Mouse (Mus musculus): ENCODE measurements around the gene Ephb1. TPM values are rescaled to one million over a fixed set of nuclear protein-coding genes. Genes with fewer than 3 reads are reported as not detected.

Ephb1 gene
- polyA plus RNA-seq, 1 experiment: 0.97 TPM

GRCm38 (mm10) chr9:101994086-101994485, 360.4 kb downstream of the Ephb1 start:
- DNase-seq (ENCODE audit: low read depth): no peak

- DNase-seq (ENCODE audit: low read depth): no peak
Observed at GRCm38 (mm10) chr9:101990836-101991235, 363.7 kb downstream of the Ephb1 start.

- DNase-seq (ENCODE audit: low read depth): no peak
Observed at GRCm38 (mm10) chr9:101990032-101990431, 364.5 kb downstream of the Ephb1 start.

GRCm38 (mm10) chr9:101986910-101987309, 367.6 kb downstream of the Ephb1 start:
- DNase-seq (ENCODE audit: low read depth): no peak

GRCm38 (mm10) chr9:101982378-101982777, 372.1 kb downstream of the Ephb1 start:
- no peak for DNase-seq (ENCODE audit: low read depth)

- no peak for DNase-seq (ENCODE audit: low read depth)
Observed at GRCm38 (mm10) chr9:101981161-101981560, 373.3 kb downstream of the Ephb1 start.

- DNase-seq (ENCODE audit: low read depth): no peak
Observed at GRCm38 (mm10) chr9:101976884-101977465, 377.5 kb downstream of the Ephb1 start.

- DNase-seq (ENCODE audit: low read depth): no peak
Observed at GRCm38 (mm10) chr9:101972314-101972713, 382.2 kb downstream of the Ephb1 start.

- DNase-seq (ENCODE audit: low read depth): no peak
Observed at GRCm38 (mm10) chr9:101971806-101972205, 382.7 kb downstream of the Ephb1 start.

- DNase-seq (ENCODE audit: low read depth): no peak
Observed at GRCm38 (mm10) chr9:101956228-101956627, 398.3 kb downstream of the Ephb1 start.

- DNase-seq (ENCODE audit: low read depth): no peak
Observed at GRCm38 (mm10) chr9:101954529-101954928, 400.0 kb downstream of the Ephb1 start.

GRCm38 (mm10) chr9:101950101-101950500, 404.4 kb downstream of the Ephb1 start:
- DNase-seq (ENCODE audit: low read depth): no peak

- no peak for DNase-seq (ENCODE audit: low read depth)
Observed at GRCm38 (mm10) chr9:101945814-101946213, 408.7 kb downstream of the Ephb1 start.

- DNase-seq (ENCODE audit: low read depth): no peak
Observed at GRCm38 (mm10) chr9:101945326-101945725, 409.2 kb downstream of the Ephb1 start.

GRCm38 (mm10) chr9:101942058-101942669, 412.3 kb downstream of the Ephb1 start:
- DNase-seq (ENCODE audit: low read depth): no peak

- DNase-seq (ENCODE audit: low read depth): no peak
Observed at GRCm38 (mm10) chr9:101940182-101940581, 414.3 kb downstream of the Ephb1 start.

- DNase-seq (ENCODE audit: low read depth): no peak
Observed at GRCm38 (mm10) chr9:101939006-101939405, 415.5 kb downstream of the Ephb1 start.

GRCm38 (mm10) chr9:101938066-101938465, 416.4 kb downstream of the Ephb1 start:
- no peak for DNase-seq (ENCODE audit: low read depth)

- DNase-seq (ENCODE audit: low read depth): no peak
Observed at GRCm38 (mm10) chr9:101934887-101935286, 419.6 kb downstream of the Ephb1 start.

GRCm38 (mm10) chr9:101933946-101934573, 420.4 kb downstream of the Ephb1 start:
- DNase-seq (ENCODE audit: low read depth): no peak

- no peak for DNase-seq (ENCODE audit: low read depth)
Observed at GRCm38 (mm10) chr9:101924829-101925228, 429.7 kb downstream of the Ephb1 start.

- no peak for DNase-seq (ENCODE audit: low read depth)
Observed at GRCm38 (mm10) chr9:101922846-101923245, 431.6 kb downstream of the Ephb1 start.

- no peak for DNase-seq (ENCODE audit: low read depth)
Observed at GRCm38 (mm10) chr9:101919324-101919723, 435.2 kb downstream of the Ephb1 start.

Data from gonadal fat pad, adult 2 months (tissue).